Comparison of ENCODE assay signal across 15 mouse cellular contexts in the genomic region with DNA sequence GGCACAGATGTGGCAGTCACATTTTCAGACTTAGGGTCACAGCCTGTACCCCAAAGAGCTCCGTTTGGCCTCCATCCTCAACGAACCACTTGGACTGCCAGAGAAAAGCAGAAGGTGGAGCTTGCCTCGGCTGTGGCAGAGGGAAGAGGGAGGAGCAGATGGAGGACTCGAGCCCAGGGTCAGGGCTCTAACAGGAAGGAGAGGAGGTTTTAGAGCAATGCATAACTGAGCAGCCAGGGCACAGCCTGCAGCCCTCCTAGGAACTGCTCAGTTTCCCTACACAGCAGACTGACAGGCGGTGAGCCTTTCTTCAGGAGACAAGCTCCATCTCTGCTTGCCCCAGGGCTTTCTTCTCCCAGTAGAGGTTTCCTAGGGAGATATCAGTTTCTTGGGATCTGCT.
DNase-seq lines count a peak whose midpoint lies in the region; ATAC-seq and TF ChIP-seq lines count a peak whose summit lies in the region.
"Had no signal": no experiment of that assay in that cellular context is flagged by ENCODE, and none has a peak within 500 bp of the region (broad histone marks: within the 10 kb centered on the region; RNA-seq: fewer than 3 reads in every experiment).

No protein-coding gene starts in this region.

- no peak overlapping the region for H3K4me2 ChIP-seq in forebrain, embryonic 12.5 days
- no peak overlapping the region for H3K4me2 ChIP-seq in forebrain, embryonic 14.5 days (ENCODE audit: low read length)
- no peak overlapping the region for H3K4me2 ChIP-seq in embryonic facial prominence, embryonic 13.5 days
- no peak overlapping the region for H3K4me2 ChIP-seq in liver, postnatal 0 days (ENCODE audit: low read depth, low read length)
- H3K4me2 ChIP-seq: embryonic facial prominence, embryonic 15.5 days; limb, embryonic 15.5 days had no signal

- peaks cover 18% of the 10 kb centered on the region for H3K4me1 ChIP-seq in forebrain, embryonic 12.5 days
- H3K4me1 ChIP-seq in forebrain, embryonic 14.5 days (ENCODE audit: control insufficient read depth, insufficient read depth, low read length) = no peaks in the 10 kb centered on the region; the same call in 1 of the 2 replicates
- H3K4me1 ChIP-seq in embryonic facial prominence, embryonic 13.5 days = peaks cover 21% of the 10 kb centered on the region
- H3K4me1 ChIP-seq in liver, postnatal 0 days (ENCODE audit: insufficient read depth) = peaks cover 9% of the 10 kb centered on the region; the same call in 1 of the 2 replicates

- ATAC-seq in forebrain, embryonic 12.5 days (ENCODE audit: low FRiP score) = peak; percentile 37; the same call in 1 of the 2 replicates
- ATAC-seq in forebrain, embryonic 14.5 days = no peak
- no peak for ATAC-seq in embryonic facial prominence, embryonic 13.5 days (ENCODE audit: insufficient number of reproducible peaks, insufficient read depth, low FRiP score, low TSS enrichment, low read depth)
- ATAC-seq in liver, postnatal 0 days = no peak
- ATAC-seq: intestine, postnatal 0 days had no signal

- DNase-seq in forebrain, embryonic 14.5 days (ENCODE audit: low spot score) = no peak
- peak; percentile 40 for DNase-seq in 416B (ENCODE audit: low read depth)
- no peak for DNase-seq in liver, postnatal 0 days
- DNase-seq in urinary bladder, postnatal 4 days (ENCODE audit: low spot score in 2 of 2) = no peak
- no peak for DNase-seq in natural killer cell, adult 2 months (ENCODE audit: low spot score in 2 of 2)
- DNase-seq in testis, postnatal 14 days (ENCODE audit: low spot score) = no peak
- DNase-seq: cerebellum, adult 8-10 months; heart, postnatal 4 days; lung, postnatal 36 days had no signal

- no peak for TF ChIP-seq EP300 in liver, postnatal 0 days (IDR thresholded peaks at IDR 0.05; ENCODE audit: low read depth)

- no peak for TF ChIP-seq CTCF in liver, postnatal 0 days (IDR thresholded peaks at IDR 0.05; ENCODE audit: low read depth)

- 26% methylated on average over 5 of the region's 5 CpGs for WGBS in forebrain, embryonic 12.5 days
- WGBS in forebrain, embryonic 14.5 days = 31% methylated on average over 5 of the region's 5 CpGs
- WGBS in embryonic facial prominence, embryonic 13.5 days = 20% methylated on average over 5 of the region's 5 CpGs
- WGBS in liver, postnatal 0 days (ENCODE audit: insufficient replicate concordance) = 44% methylated on average over 5 of the region's 5 CpGs

- H3K27ac ChIP-seq in forebrain, embryonic 12.5 days = no peak overlapping the region
- H3K27ac ChIP-seq in forebrain, embryonic 14.5 days (ENCODE audit: low read depth, low read length) = no peak overlapping the region
- peak overlapping the region; percentile 22; the same call in 1 of the 2 replicates for H3K27ac ChIP-seq in embryonic facial prominence, embryonic 13.5 days
- 0 out of 2 replicates have a peak overlapping the region, but pooled peaks have one; percentile 8 for H3K27ac ChIP-seq in liver, postnatal 0 days (ENCODE audit: low read depth)
- H3K27ac ChIP-seq: embryonic facial prominence, embryonic 15.5 days; left cerebral cortex, adult 2 months; limb, embryonic 15.5 days had no signal

- no peaks in the 10 kb centered on the region for H3K36me3 ChIP-seq in forebrain, embryonic 12.5 days (replicated peaks)
- H3K36me3 ChIP-seq in forebrain, embryonic 14.5 days (ENCODE audit: control insufficient read depth, insufficient read depth, low read length) = no peaks in the 10 kb centered on the region
- H3K36me3 ChIP-seq in embryonic facial prominence, embryonic 13.5 days = no peaks in the 10 kb centered on the region
- H3K36me3 ChIP-seq in liver, postnatal 0 days (replicated peaks; ENCODE audit: insufficient read depth, low read length) = no peaks in the 10 kb centered on the region
- H3K36me3 ChIP-seq: embryonic facial prominence, embryonic 15.5 days; limb, embryonic 15.5 days had no signal

- no peaks in the 10 kb centered on the region for H3K27me3 ChIP-seq in forebrain, embryonic 12.5 days
- H3K27me3 ChIP-seq in forebrain, embryonic 14.5 days (replicated peaks; ENCODE audit: control insufficient read depth, insufficient read depth, low read length) = no peaks in the 10 kb centered on the region
- no peaks in the 10 kb centered on the region for H3K27me3 ChIP-seq in embryonic facial prominence, embryonic 13.5 days
- H3K27me3 ChIP-seq in liver, postnatal 0 days (ENCODE audit: insufficient read depth, low read length) = no peaks in the 10 kb centered on the region
- H3K27me3 ChIP-seq: embryonic facial prominence, embryonic 15.5 days; limb, embryonic 15.5 days had no signal

- no peak overlapping the region for H3K9ac ChIP-seq in forebrain, embryonic 12.5 days
- H3K9ac ChIP-seq in forebrain, embryonic 14.5 days (ENCODE audit: low read length) = no peak overlapping the region
- H3K9ac ChIP-seq in embryonic facial prominence, embryonic 13.5 days = no peak overlapping the region
- no peak overlapping the region for H3K9ac ChIP-seq in liver, postnatal 0 days (replicated peaks)
- H3K9ac ChIP-seq: embryonic facial prominence, embryonic 15.5 days; limb, embryonic 15.5 days had no signal

- no peaks in the 10 kb centered on the region for H3K9me3 ChIP-seq in forebrain, embryonic 12.5 days
- no peaks in the 10 kb centered on the region for H3K9me3 ChIP-seq in forebrain, embryonic 14.5 days (replicated peaks; ENCODE audit: control insufficient read depth, low read length)
- H3K9me3 ChIP-seq in embryonic facial prominence, embryonic 13.5 days = no peaks in the 10 kb centered on the region
- no peaks in the 10 kb centered on the region for H3K9me3 ChIP-seq in liver, postnatal 0 days (ENCODE audit: low read length)
- H3K9me3 ChIP-seq: embryonic facial prominence, embryonic 15.5 days; limb, embryonic 15.5 days had no signal

- H3K4me3 ChIP-seq in forebrain, embryonic 12.5 days (replicated peaks) = no peak overlapping the region
- no peak overlapping the region for H3K4me3 ChIP-seq in forebrain, embryonic 14.5 days (ENCODE audit: low read depth, low read length)
- no peak overlapping the region for H3K4me3 ChIP-seq in embryonic facial prominence, embryonic 13.5 days
- H3K4me3 ChIP-seq in liver, postnatal 0 days (ENCODE audit: low read depth, low read length) = no peak overlapping the region
- H3K4me3 ChIP-seq: embryonic facial prominence, embryonic 15.5 days; left cerebral cortex, adult 2 months; limb, embryonic 15.5 days had no signal

Comparison
In these comparisons a context has a peak if more than half of its experiments do, and no peak if none do; other contexts are left out.
1. H3K27ac ChIP-seq: peak in embryonic facial prominence, embryonic 13.5 days (single experiment) and liver, postnatal 0 days (single experiment); none in forebrain, embryonic 12.5 days (single experiment) and forebrain, embryonic 14.5 days (single experiment).